Mouse (Mus musculus) liver, postnatal 0 days (tissue): ENCODE results near the gene Tada1. TPM values are rescaled to one million over a fixed set of nuclear protein-coding genes. Genes with fewer than 3 reads are reported as not detected.
A peak's percentile ranks its signal among the peaks of the same experiment; 100 is the strongest.

Experiments used
- ATAC-seq: fragments of 200-750 bp; cut with Nextera tagmentation; 2 replicates; pipeline ENCODE4 v1.8.0; 2017; ENCODE audit warnings: mild to moderate bottlenecking, moderate library complexity
- DNase-seq: peaks from one replicate; pipeline ENCODE4 v3.0.0-alpha.2; 2016
- H3K27ac ChIP-seq: fragments of 300-500 bp; sonication (generic); 2 replicates; pipeline ENCODE4 v1.5.1; 2014; ENCODE audit warnings: antibody characterized with exemption, moderate library complexity, mild to moderate bottlenecking, low read depth
- H3K27me3 ChIP-seq: fragments of 300-500 bp; sonication (generic); 2 replicates; pipeline ENCODE4 v1.6.1; 2014; ENCODE audit warnings: low read length, control low read depth, mixed read lengths; ENCODE audit not compliant: insufficient read depth
- H3K36me3 ChIP-seq: fragments of 300-500 bp; sonication (generic); replicated peaks from 2 replicates; pipeline ENCODE4 v1.6.1; 2014; ENCODE audit warnings: mild to moderate bottlenecking, control low read depth, low read length, moderate library complexity, mixed read lengths; ENCODE audit not compliant: insufficient read depth
- H3K4me1 ChIP-seq: fragments of 300-500 bp; sonication (generic); 2 replicates; pipeline ENCODE4 v1.6.1; 2014; ENCODE audit warnings: antibody characterized with exemption, mild to moderate bottlenecking, control low read depth; ENCODE audit not compliant: insufficient read depth
- H3K4me2 ChIP-seq: fragments of 300-500 bp; sonication (generic); 2 replicates; pipeline ENCODE4 v1.6.1; 2014; ENCODE audit warnings: low read depth, mild to moderate bottlenecking, low read length, moderate library complexity, mixed read lengths
- H3K4me3 ChIP-seq: fragments of 300-500 bp; sonication (generic); 2 replicates; pipeline ENCODE4 v1.5.1; 2014; ENCODE audit warnings: low read depth, low read length
- H3K9ac ChIP-seq: fragments of 300-500 bp; sonication (generic); replicated peaks from 2 replicates; pipeline ENCODE4 v1.6.1; 2014; ENCODE audit warnings: mild to moderate bottlenecking, moderate library complexity
- H3K9me3 ChIP-seq: fragments of 300-500 bp; sonication (generic); 2 replicates; pipeline ENCODE4 v1.6.1; 2016; ENCODE audit warnings: mild to moderate bottlenecking, control low read depth, low read length, mixed read lengths
- CTCF ChIP-seq: sonication (generic); IDR thresholded peaks from 2 replicates; pipeline ENCODE4 v1.5.1; 2016; ENCODE audit warnings: antibody characterized with exemption, low read depth
- EP300 ChIP-seq: IDR thresholded peaks from 2 replicates; pipeline ENCODE4 v1.6.1; 2016; ENCODE audit warnings: antibody characterized with exemption, low read depth, mild to moderate bottlenecking
- WGBS: fragments of 180-500 bp; shearing (Covaris S2); extraction: QIAGEN DNeasy Blood & Tissue Kit; methylation state at CpG from one replicate; pipeline ENCODE4 v1.1.7; 2014; ENCODE audit not compliant: insufficient replicate concordance; 5-methylcytosine and 5-hydroxymethylcytosine counted together
- polyA plus RNA-seq: library from polyadenylated mRNA; unstranded; fragments of >200 nt; fragmentation: Nextera tagmentation; extraction: Ambion mirVana; gene quantifications from 2 replicates; pipeline ENCODE4 v1.2.1, GENCODE M21; 2015

Tada1 gene
- polyA plus RNA-seq, 1 experiment from 2014 or later, result 13.5 TPM

DNA sequence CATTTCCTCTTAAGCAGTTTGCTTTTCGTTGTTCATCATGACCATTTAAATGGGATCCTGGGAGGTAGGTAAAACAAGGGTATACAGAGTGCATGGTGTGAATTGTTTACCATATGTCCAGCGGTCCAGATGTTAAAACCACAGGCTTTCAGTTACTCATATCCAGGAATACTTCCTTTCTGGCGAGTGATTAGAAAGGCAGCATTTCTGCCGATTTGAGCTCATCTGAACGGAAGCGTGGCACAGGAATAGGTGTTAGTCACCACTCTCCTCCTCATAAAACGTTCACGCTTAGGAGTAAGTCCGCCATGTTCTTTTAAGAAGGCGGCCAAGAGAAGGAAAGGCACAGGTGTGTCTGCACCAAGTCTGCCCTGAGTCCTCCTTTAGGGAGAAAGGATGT is 2.4 kb downstream of the Tada1 start:
- Histone ChIP-seq H3K36me3 (peaks cover 27% of the 10 kb centered on the region), H3K4me3 (no peak overlapping the region), H3K27me3 (no peaks in the 10 kb centered on the region), H3K4me2 (peak overlapping the region; percentile 7; the same call in 1 of the 2 replicates), H3K9me3 (no peaks in the 10 kb centered on the region), H3K9ac (no peak overlapping the region), H3K4me1 (peaks cover 13% of the 10 kb centered on the region), H3K27ac (no peak overlapping the region)
- 54% methylated on average over 10 of the region's 10 CpGs for WGBS
- DNase-seq (no peak), ATAC-seq (no peak)
- TF ChIP-seq CTCF (no peak), EP300 (no peak)

DNA sequence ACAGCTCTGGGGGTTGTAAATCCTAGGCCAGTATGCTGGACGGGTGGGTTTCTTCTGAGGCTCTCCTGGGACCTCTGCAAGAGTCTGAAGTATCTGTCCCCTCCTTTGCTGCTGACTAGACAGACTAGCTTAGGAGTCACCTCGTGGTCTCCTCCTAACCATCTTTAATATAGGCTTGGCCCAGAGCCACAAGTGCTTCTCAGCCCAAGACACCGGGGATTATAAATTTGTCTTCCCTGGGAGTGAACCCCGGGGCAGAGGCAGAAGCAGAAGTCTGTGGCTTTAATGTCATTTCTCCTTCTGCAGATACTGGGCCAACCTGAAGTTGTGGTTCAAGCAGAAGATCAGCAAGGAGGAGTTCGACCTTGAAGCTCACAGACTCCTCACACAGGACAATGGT is 2.9 kb downstream of the Tada1 start:
- Histone ChIP-seq H3K27me3 (no peaks in the 10 kb centered on the region), H3K4me3 (no peak overlapping the region), H3K36me3 (peaks cover 27% of the 10 kb centered on the region), H3K27ac (no peak overlapping the region), H3K9ac (no peak overlapping the region), H3K9me3 (no peaks in the 10 kb centered on the region), H3K4me1 (peaks cover 13% of the 10 kb centered on the region), H3K4me2 (no peak overlapping the region)
- WGBS, result 48% methylated on average over 5 of the region's 5 CpGs
- no peak for TF ChIP-seq EP300
- no peak for TF ChIP-seq CTCF
- ATAC-seq (no peak), DNase-seq (no peak)

DNA sequence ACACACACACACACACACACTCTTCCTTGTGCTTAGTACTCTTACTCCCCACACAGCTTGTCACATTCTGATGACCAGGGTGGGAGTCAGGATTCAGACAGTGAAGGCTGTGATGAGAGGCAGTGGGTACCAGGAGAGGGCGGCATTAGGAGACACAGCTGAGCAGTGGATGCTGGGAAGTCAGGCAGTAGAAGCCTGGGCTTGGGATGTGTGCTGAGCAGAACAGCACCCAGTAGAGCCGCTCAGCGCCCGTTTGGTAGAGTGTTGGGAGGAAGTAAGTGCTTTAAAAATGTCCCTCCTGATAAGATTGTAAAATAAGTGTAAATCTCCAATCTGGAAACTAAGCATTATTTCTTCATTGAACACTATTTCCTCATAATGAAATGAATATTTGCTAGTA is 3.7 kb downstream of the Tada1 start:
- peaks cover 13% of the 10 kb centered on the region for H3K4me1 ChIP-seq
- DNase-seq, result no peak
- H3K4me2 ChIP-seq, result no peak overlapping the region
- no peak for TF ChIP-seq EP300
- no peak for TF ChIP-seq CTCF
- no peak overlapping the region for H3K4me3 ChIP-seq
- no peak overlapping the region for H3K9ac ChIP-seq
- no peak overlapping the region for H3K27ac ChIP-seq
- H3K9me3 ChIP-seq, result no peaks in the 10 kb centered on the region
- peaks cover 32% of the 10 kb centered on the region for H3K36me3 ChIP-seq
- WGBS, result 66% methylated on average over 4 of the region's 4 CpGs
- ATAC-seq, result no peak
- no peaks in the 10 kb centered on the region for H3K27me3 ChIP-seq

DNA sequence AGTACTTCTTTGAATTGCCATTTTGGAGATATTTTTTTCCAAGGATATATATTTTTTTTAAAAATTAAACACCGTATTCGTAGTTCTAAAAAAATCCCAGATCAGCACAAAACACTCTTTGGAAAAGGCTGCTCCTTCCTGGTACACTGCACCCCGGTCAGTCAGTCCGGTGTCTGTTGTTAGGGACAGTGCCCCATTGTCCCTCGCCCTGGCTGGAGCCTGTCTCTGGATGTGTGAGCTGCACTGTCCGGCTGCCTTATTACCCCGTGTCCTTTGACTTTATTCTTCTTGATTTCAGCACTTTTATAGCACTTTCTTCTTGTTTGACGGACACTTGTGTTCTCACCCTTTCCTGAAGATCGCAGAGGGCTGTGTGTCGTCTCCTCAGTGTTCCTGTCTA is 5.7 kb downstream of the Tada1 start:
- Histone ChIP-seq H3K9ac (no peak overlapping the region), H3K4me3 (no peak overlapping the region), H3K27me3 (no peaks in the 10 kb centered on the region), H3K9me3 (no peaks in the 10 kb centered on the region), H3K4me1 (peaks cover 13% of the 10 kb centered on the region), H3K27ac (no peak overlapping the region), H3K36me3 (peaks cover 52% of the 10 kb centered on the region), H3K4me2 (no peak overlapping the region)
- ATAC-seq (no peak), DNase-seq (no peak)
- 91% methylated on average over 10 of the region's 10 CpGs for WGBS
- TF ChIP-seq CTCF, result no peak

DNA sequence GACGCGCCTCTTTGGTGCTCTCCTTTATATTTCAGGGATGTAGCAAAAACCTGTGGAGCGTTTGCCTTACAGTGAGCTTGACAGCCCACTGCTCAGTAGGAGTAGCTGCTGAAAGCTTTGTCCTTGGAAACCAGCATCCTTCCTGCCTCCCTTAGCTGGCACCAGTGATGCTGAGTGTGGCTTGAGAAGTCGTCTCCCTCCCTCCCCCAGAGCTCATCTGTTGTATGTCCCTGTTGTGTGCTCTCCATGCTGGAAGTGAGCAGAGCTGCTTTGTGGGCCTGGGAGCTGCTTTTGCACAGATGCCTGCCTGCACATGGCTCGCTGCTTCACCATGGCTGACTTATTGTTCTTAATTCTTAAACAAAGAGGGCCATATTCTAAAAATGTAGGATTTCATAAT is 6.5 kb downstream of the Tada1 start:
- Histone ChIP-seq H3K4me2 (no peak overlapping the region), H3K9ac (no peak overlapping the region), H3K4me3 (no peak overlapping the region), H3K4me1 (peaks cover 11% of the 10 kb centered on the region), H3K36me3 (peaks cover 59% of the 10 kb centered on the region), H3K27me3 (no peaks in the 10 kb centered on the region), H3K9me3 (no peaks in the 10 kb centered on the region), H3K27ac (no peak overlapping the region)
- DNase-seq (no peak), ATAC-seq (no peak)
- WGBS, result 86% methylated on average over 5 of the region's 5 CpGs
- TF ChIP-seq EP300 (no peak), CTCF (no peak)

DNA sequence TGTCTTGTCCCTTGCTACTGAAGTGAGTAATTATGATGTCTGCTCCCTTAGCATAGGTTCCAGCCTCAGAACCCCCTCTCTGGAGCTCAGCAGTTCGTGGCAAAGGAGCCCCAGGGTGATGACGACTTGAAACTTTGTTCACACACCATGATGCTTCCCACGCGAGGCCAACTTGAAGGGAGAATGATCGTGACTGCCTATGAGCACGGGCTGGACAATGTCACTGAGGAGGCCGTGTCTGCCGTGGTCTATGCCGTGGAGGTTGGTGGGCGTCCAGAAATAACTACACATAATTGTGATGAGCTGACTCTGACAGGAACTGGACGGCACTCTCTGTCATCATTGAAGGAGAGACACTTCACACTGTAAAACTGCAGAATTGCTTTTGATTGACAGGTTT is 9.6 kb downstream of the Tada1 start:
- 88% methylated on average over 11 of the region's 11 CpGs for WGBS
- Histone ChIP-seq H3K27ac (no peak overlapping the region), H3K4me1 (no peaks in the 10 kb centered on the region), H3K36me3 (peaks cover 79% of the 10 kb centered on the region), H3K4me3 (no peak overlapping the region), H3K9ac (no peak overlapping the region), H3K4me2 (no peak overlapping the region), H3K9me3 (no peaks in the 10 kb centered on the region), H3K27me3 (no peaks in the 10 kb centered on the region)
- ATAC-seq, result no peak
- DNase-seq, result no peak
- TF ChIP-seq EP300 (no peak), CTCF (no peak)
